Mouse (Mus musculus) CH12.LX (cell line): ENCODE measurements around the gene Macrod2. TPM values are rescaled to one million over a fixed set of nuclear protein-coding genes. Genes with fewer than 3 reads are reported as not detected.

Source experiments
- DNase-seq: peaks from one replicate; pipeline ENCODE4 v3.0.0-alpha.2; 2013; ENCODE audit errors: extremely low read depth
- H3K27ac ChIP-seq: 2 replicates; pipeline ENCODE4 v1.5.1; 2012; ENCODE audit warnings: low read depth, mild to moderate bottlenecking, control low read depth, moderate library complexity; ENCODE audit not compliant: insufficient read depth
- H3K27me3 ChIP-seq: replicated peaks from 2 replicates; pipeline ENCODE3; 2012; ENCODE audit warnings: inconsistent platforms
- H3K36me3 ChIP-seq, 2 experiments: replicated peaks in 1 of 2; 2 replicates each; pipeline versions ENCODE3 to v1.6.1; 2012; ENCODE audit warnings: inconsistent platforms in 1 of 2, low read length in 1 of 2, mild to moderate bottlenecking in 1 of 2, mixed read lengths in 1 of 2, moderate library complexity in 1 of 2; ENCODE audit not compliant: control insufficient read depth in 1 of 2, insufficient read depth in 1 of 2
- H3K4me1 ChIP-seq, 2 experiments: 2 replicates each; pipeline ENCODE4 v1.6.1; 2012; ENCODE audit warnings: inconsistent platforms in 1 of 2, moderate library complexity in 1 of 2; ENCODE audit not compliant: insufficient read depth in 2 of 2, control insufficient read depth in 1 of 2
- H3K4me2 ChIP-seq: 2 replicates; pipeline ENCODE4 v1.6.1; 2012; ENCODE audit warnings: low read depth, mild to moderate bottlenecking, control low read depth; ENCODE audit not compliant: poor library complexity, insufficient read depth, severe bottlenecking
- H3K4me3 ChIP-seq, 3 experiments: fragments of 150-350 bp in 1 of 3; sonication (generic) in 1 of 3; replicated peaks in 1 of 3; 2 replicates each; pipeline versions ENCODE3 to v1.5.1; 2011 to 2012; ENCODE audit warnings: low read depth in 2 of 3, low read length in 2 of 3, mild to moderate bottlenecking in 2 of 3, moderate library complexity in 2 of 3, control low read depth in 1 of 3, improper control_type of control experiment in 1 of 3, inconsistent platforms in 1 of 3, mixed read lengths in 1 of 3; ENCODE audit not compliant: poor library complexity in 1 of 3
- H3K79me2 ChIP-seq: replicated peaks from 2 replicates; pipeline ENCODE4 v1.6.1; 2012; ENCODE audit warnings: mild to moderate bottlenecking, moderate library complexity; ENCODE audit not compliant: control insufficient read depth, poor library complexity, insufficient read depth, severe bottlenecking; ENCODE audit errors: extremely low read depth
- H3K9ac ChIP-seq: 2 replicates; pipeline ENCODE4 v1.6.1; 2012; ENCODE audit warnings: low read depth, mild to moderate bottlenecking, control low read depth, moderate library complexity; ENCODE audit not compliant: insufficient read depth
- H3K9me3 ChIP-seq: replicated peaks from 2 replicates; pipeline ENCODE3; 2012; ENCODE audit warnings: low read length, inconsistent platforms, mixed read lengths
- BHLHE40 ChIP-seq: IDR thresholded peaks from 2 replicates; pipeline ENCODE4 v1.6.1; 2011; ENCODE audit warnings: mild to moderate bottlenecking, low read depth, low read length, improper control_type of control experiment
- ELF1 ChIP-seq: IDR thresholded peaks from 2 replicates; pipeline ENCODE4 v1.6.1; 2014; ENCODE audit warnings: low read depth, mild to moderate bottlenecking, inconsistent platforms, low read length, improper control_type of control experiment
- EP300 ChIP-seq: IDR thresholded peaks from 2 replicates; pipeline ENCODE4 v1.6.1; 2011; ENCODE audit warnings: low read length, improper control_type of control experiment
- ETS1 ChIP-seq: conservative IDR thresholded peaks from 2 replicates; pipeline ENCODE4 v1.6.1; 2012; ENCODE audit warnings: low read depth, mild to moderate bottlenecking, inconsistent platforms, low read length, improper control_type of control experiment, moderate library complexity
- GABPA ChIP-seq: IDR thresholded peaks from 2 replicates; pipeline ENCODE4 v1.6.1; 2012; ENCODE audit warnings: low read depth, low read length, improper control_type of control experiment, inconsistent platforms; ENCODE audit not compliant: insufficient replicate concordance
- MAFK ChIP-seq: IDR thresholded peaks from 2 replicates; pipeline ENCODE4 v1.6.1; 2011; ENCODE audit warnings: low read length, improper control_type of control experiment; ENCODE audit not compliant: insufficient replicate concordance
- MAZ ChIP-seq: IDR thresholded peaks from 2 replicates; pipeline ENCODE4 v1.6.1; 2012; ENCODE audit warnings: low read depth, mild to moderate bottlenecking, inconsistent platforms, low read length, improper control_type of control experiment, moderate library complexity
- MEF2A ChIP-seq: IDR thresholded peaks from 2 replicates; pipeline ENCODE4 v1.6.1; 2014; ENCODE audit warnings: low read depth, mild to moderate bottlenecking, inconsistent platforms, low read length, improper control_type of control experiment, borderline replicate concordance
- MXI1 ChIP-seq: IDR thresholded peaks from 2 replicates; pipeline ENCODE4 v1.6.1; 2011; ENCODE audit warnings: mild to moderate bottlenecking, low read depth, low read length, improper control_type of control experiment
- NRF1 ChIP-seq: IDR thresholded peaks from 2 replicates; pipeline ENCODE4 v1.6.1; 2014; ENCODE audit warnings: low read depth, mild to moderate bottlenecking, inconsistent platforms, low read length, improper control_type of control experiment, moderate library complexity
- PAX5 ChIP-seq: IDR thresholded peaks from 2 replicates; pipeline ENCODE4 v1.6.1; 2012; ENCODE audit warnings: low read length, inconsistent platforms, mixed read lengths
- RCOR1 ChIP-seq: conservative IDR thresholded peaks from 2 replicates; pipeline ENCODE4 v1.6.1; 2012; ENCODE audit warnings: low read depth, mild to moderate bottlenecking, inconsistent platforms, low read length, improper control_type of control experiment
- SIN3A ChIP-seq: IDR thresholded peaks from 2 replicates; pipeline ENCODE4 v1.6.1; 2012; ENCODE audit warnings: low read length, improper control_type of control experiment, inconsistent platforms
- TBP ChIP-seq: conservative IDR thresholded peaks from 2 replicates; pipeline ENCODE4 v1.6.1; 2011; ENCODE audit warnings: low read depth, low read length, improper control_type of control experiment
- UBTF ChIP-seq: IDR thresholded peaks from 2 replicates; pipeline ENCODE4 v1.6.1; 2012; ENCODE audit warnings: low read depth, mild to moderate bottlenecking, inconsistent platforms, low read length, improper control_type of control experiment, moderate library complexity
- USF1 ChIP-seq: IDR thresholded peaks from 2 replicates; pipeline ENCODE4 v1.6.1; 2014; ENCODE audit warnings: low read depth, mild to moderate bottlenecking, inconsistent platforms, low read length, improper control_type of control experiment
- USF2 ChIP-seq: conservative IDR thresholded peaks from 2 replicates; pipeline ENCODE4 v1.6.1; 2011; ENCODE audit warnings: low read depth, low read length, improper control_type of control experiment
- ZC3H11A ChIP-seq: IDR thresholded peaks from 2 replicates; pipeline ENCODE4 v1.6.1; 2012; ENCODE audit warnings: low read depth, mild to moderate bottlenecking, inconsistent platforms, low read length, improper control_type of control experiment
- ZKSCAN1 ChIP-seq: IDR thresholded peaks from 2 replicates; pipeline ENCODE4 v1.6.1; 2012; ENCODE audit warnings: low read depth, inconsistent platforms, low read length, improper control_type of control experiment, borderline replicate concordance
- ZMIZ1 ChIP-seq: IDR thresholded peaks from 2 replicates; pipeline ENCODE4 v1.6.1; 2012; ENCODE audit warnings: low read depth, mild to moderate bottlenecking, inconsistent platforms, low read length, improper control_type of control experiment
- ZNF384 ChIP-seq: IDR thresholded peaks from 2 replicates; pipeline ENCODE4 v1.6.1; 2012; ENCODE audit warnings: low read depth, low read length, improper control_type of control experiment, inconsistent platforms
- dilution Hi-C: fragments of 300-500 bp; cut with MboI; formaldehyde crosslinking; loops from 2 replicates; pipeline ENCODE4 v1.14.3; 2020; ENCODE audit warnings: low sequenced_read_pairs; ENCODE audit not compliant: extremely low pct_unique_long_range_greater_than_20kb, extremely low pct_ligation_motif_present
- in situ Hi-C: fragments of 300-500 bp; cut with MboI; formaldehyde crosslinking; loops from 3 replicates; pipeline ENCODE4 v1.14.3; 2019; ENCODE audit warnings: low sequenced_read_pairs, low pct_ligation_motif_present, low pct_unique_long_range_greater_than_20kb, mixed read lengths
- polyA plus RNA-seq: library from polyadenylated mRNA; unstranded; fragments of >175 nt; gene quantifications from 2 replicates; pipeline ENCODE4 v1.2.1, GENCODE M21; 2012; ENCODE audit warnings: low read depth; ENCODE audit not compliant: insufficient read length
- total RNA-seq, 2 experiments: library from RNA; depleted of rRNA; stranded (reverse); fragments of 300-350 nt in 1 of 2; fragments of >200 nt in 1 of 2; gene quantifications; 2 replicates each; pipeline ENCODE4 v1.2.3; 2012 to 2014

Macrod2 gene
- total and polyA plus RNA-seq, 3 experiments = not detected

DNA sequence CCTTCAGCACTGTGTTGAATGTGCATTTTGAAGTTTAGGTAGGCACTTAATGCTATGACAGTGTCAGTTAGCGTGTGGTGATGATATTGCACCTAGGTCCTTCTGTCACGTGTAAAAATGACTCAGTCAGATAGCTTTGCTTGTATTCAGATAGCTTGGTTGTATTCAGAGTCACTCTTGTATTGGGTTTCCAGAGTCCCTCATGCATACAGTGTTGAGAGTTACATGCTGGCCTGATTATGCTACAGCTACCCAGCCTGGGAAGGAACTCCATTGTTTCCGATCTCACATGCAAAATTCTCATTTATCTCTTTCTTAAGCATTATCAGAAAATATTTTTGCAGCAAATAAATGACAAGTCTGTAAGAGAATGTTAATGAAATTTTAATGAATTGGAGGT is 1187.3 kb downstream of the Macrod2 start:
- DNase-seq = no peak
- Histone ChIP-seq H3K4me3 (no peak overlapping the region), H3K27me3 (no peaks in the 10 kb centered on the region), H3K79me2 (no peaks in the 10 kb centered on the region), H3K4me1 (no peaks in the 10 kb centered on the region), H3K9ac (no peak overlapping the region), H3K4me2 (no peak overlapping the region), H3K36me3 (no peaks in the 10 kb centered on the region), H3K27ac (no peak overlapping the region), H3K9me3 (peaks cover 51% of the 10 kb centered on the region)
- TF ChIP-seq USF1 (no peak), MXI1 (no peak), ZKSCAN1 (no peak), PAX5 (no peak), ELF1 (no peak), USF2 (no peak), ZNF384 (no peak), UBTF (no peak), SIN3A (no peak), NRF1 (no peak), TBP (no peak), ETS1 (no peak), BHLHE40 (no peak)
- in situ Hi-C loops = no loop called here
- dilution Hi-C loops = no loop called here

DNA sequence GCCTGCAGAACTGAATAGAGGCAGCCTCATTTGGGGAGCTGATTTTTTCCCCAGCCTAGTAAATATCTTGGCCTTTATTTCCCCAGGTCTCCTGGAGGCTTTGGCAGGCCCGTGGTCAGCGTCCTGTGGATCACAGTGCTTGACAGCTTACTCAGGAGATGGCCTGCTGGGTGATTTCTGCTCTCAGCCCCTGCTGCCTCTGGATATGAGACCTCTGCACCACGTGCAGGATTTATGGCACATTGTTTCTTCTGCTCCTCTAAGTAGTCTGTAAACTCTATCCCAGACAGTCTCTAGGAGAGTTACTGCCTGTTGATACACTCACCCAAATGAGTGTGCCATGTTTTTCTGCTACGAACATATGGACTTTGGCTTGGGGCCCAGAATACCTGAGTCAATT is 1187.8 kb downstream of the Macrod2 start:
- dilution Hi-C loops = no loop called here
- no peaks in the 10 kb centered on the region for H3K79me2 ChIP-seq
- TF ChIP-seq NRF1 (no peak), ZKSCAN1 (no peak), ZC3H11A (no peak), ZMIZ1 (no peak), RCOR1 (no peak), MEF2A (no peak), MAFK (no peak), MAZ (no peak), EP300 (no peak), GABPA (no peak)
- TF ChIP-seq, all 38 proteins: peak for 0
- Histone ChIP-seq H3K27me3 (no peaks in the 10 kb centered on the region), H3K27ac (no peak overlapping the region), H3K4me1 (no peaks in the 10 kb centered on the region), H3K4me3 (no peak overlapping the region), H3K36me3 (no peaks in the 10 kb centered on the region), H3K9ac (no peak overlapping the region), H3K9me3 (peaks cover 55% of the 10 kb centered on the region), H3K4me2 (no peak overlapping the region)
- no peak for DNase-seq
- in situ Hi-C loops = no loop called here
